Mouse (Mus musculus): ENCODE data around the gene Zdhhc14. TPM values are rescaled to one million over a fixed set of nuclear protein-coding genes. Genes with fewer than 3 reads are reported as not detected.

The Zdhhc14 gene
- polyA plus RNA-seq, 1 experiment from 2014 or later: 12.8 TPM

DNA sequence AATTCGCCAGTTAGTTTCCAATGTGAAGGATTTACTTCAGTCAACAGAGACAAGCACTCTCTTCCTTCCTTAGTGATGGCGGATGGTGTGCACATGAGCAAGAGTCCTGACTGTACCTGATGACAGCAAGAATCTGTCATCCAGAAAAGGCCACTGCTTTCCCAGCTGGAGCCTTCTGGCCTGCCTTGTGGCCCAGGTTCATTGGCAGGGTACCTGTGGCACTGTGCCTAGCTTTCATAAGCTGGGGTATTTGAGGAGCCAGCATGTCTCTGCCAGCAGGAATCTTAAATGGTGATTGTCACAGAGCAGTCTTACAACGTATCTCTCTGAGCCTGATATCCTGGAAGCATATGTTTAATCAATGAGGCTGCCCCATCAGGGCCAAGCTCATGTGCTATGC, 258.7 kb downstream of the Zdhhc14 start:
- Histone ChIP-seq H3K4me1 (ENCODE audit: control insufficient read depth, insufficient read depth, low read length) (peaks cover 7% of the 10 kb centered on the region), H3K4me3 (ENCODE audit: low read depth, low read length) (no peak overlapping the region), H3K9me3 (ENCODE audit: control insufficient read depth, low read length) (no peaks in the 10 kb centered on the region), H3K4me2 (ENCODE audit: low read depth, low read length) (no peak overlapping the region), H3K9ac (replicated peaks; ENCODE audit: low read depth, low read length) (no peak overlapping the region), H3K27ac (ENCODE audit: low read depth, low read length) (no peak overlapping the region), H3K27me3 (ENCODE audit: control insufficient read depth, insufficient read depth, low read length) (no peaks in the 10 kb centered on the region), H3K36me3 (ENCODE audit: control insufficient read depth, insufficient read depth, low read length) (no peaks in the 10 kb centered on the region)
- 81% methylated on average over 3 of the region's 3 CpGs for WGBS
- ATAC-seq (ENCODE audit: low read depth): no peak

DNA sequence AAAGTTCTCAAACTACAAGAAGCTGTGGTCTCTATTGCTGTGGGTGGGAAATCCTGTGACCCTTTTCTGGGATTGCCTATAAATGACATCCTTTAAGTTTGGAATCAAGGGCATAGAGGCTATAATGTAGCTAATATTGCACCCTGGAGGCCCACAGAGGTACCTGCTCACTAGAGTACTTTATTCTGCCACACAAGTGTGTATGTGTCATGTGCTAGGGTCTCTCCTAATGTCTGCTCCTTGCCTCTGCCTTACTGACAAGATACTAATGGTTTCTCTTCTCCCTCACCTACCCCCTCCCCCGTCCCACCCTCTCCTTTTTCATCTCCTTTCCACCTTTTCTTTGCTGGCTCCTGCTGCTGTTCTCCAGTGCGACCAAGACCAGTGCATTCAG, 260.0 kb downstream of the Zdhhc14 start:
- peaks cover 7% of the 10 kb centered on the region for H3K4me1 ChIP-seq (ENCODE audit: control insufficient read depth, insufficient read depth, low read length)
- 0 out of 2 replicates have a peak overlapping the region, but pooled peaks have one; percentile 52 for H3K27ac ChIP-seq (ENCODE audit: low read depth, low read length)
- H3K4me2 ChIP-seq (ENCODE audit: low read depth, low read length): peak overlapping the region; percentile 72
- H3K27me3 ChIP-seq (ENCODE audit: control insufficient read depth, insufficient read depth, low read length): no peaks in the 10 kb centered on the region
- ATAC-seq (ENCODE audit: low read depth): peak; percentile 10; the same call in 1 of the 2 replicates
- H3K9me3 ChIP-seq (ENCODE audit: control insufficient read depth, low read length): no peaks in the 10 kb centered on the region
- peak overlapping the region; percentile 51 for H3K9ac ChIP-seq (replicated peaks; ENCODE audit: low read depth, low read length)
- no peak overlapping the region; the same call in 1 of the 2 replicates for H3K4me3 ChIP-seq (ENCODE audit: low read depth, low read length)
- no peaks in the 10 kb centered on the region for H3K36me3 ChIP-seq (ENCODE audit: control insufficient read depth, insufficient read depth, low read length)
- 22% methylated on average over 2 of the region's 2 CpGs for WGBS

DNA sequence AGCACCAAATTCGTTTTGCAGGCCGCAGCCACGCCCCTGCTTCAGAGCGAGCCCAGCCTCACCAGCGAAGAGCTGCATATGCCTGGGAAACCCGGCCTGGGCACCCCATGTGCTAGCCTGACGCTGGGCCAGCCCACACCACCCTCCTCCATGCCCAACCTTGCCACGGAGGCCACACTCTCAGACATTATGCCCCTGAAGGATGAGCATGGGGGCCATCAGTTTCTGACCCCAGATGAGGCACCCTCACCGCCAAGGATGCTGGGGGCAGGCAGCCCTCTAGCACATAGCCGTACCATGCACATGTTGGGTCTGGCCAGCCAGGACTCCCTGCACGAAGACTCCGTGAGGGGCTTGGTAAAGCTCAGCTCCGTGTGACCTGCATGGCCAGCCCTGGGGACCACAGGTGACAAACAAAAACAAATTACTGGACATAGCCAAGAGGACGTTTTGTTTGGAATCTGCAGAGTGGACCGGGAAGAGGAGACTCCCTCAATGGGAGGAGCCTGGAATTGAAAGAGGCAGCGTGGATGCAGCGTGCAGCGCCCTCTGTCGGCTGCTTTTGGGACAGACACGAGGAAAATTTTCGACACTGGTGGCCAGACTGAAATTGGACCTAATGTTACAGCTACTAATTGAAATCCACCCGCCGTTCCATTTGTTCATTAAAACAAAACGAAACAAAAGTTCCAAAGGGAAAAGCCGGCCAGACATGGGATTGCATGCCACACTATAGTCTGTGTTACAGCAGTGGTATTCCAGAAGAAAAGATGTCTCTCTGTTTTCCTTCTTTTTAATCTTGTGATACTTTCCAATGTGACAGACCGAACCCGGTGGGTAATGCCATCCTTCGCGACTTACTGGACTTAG, 260.6 kb downstream of the Zdhhc14 start:
- peak; percentile 76 for ATAC-seq (ENCODE audit: low read depth)
- H3K27me3 ChIP-seq (ENCODE audit: control insufficient read depth, insufficient read depth, low read length): no peaks in the 10 kb centered on the region
- no peaks in the 10 kb centered on the region for H3K36me3 ChIP-seq (ENCODE audit: control insufficient read depth, insufficient read depth, low read length)
- 9% methylated on average over 29 of the region's 29 CpGs for WGBS
- H3K4me2 ChIP-seq (ENCODE audit: low read depth, low read length): peak overlapping the region; percentile 72
- peak overlapping the region; percentile 35 for H3K4me3 ChIP-seq (ENCODE audit: low read depth, low read length)
- peak overlapping the region; percentile 52; the same call in 1 of the 2 replicates for H3K27ac ChIP-seq (ENCODE audit: low read depth, low read length)
- H3K4me1 ChIP-seq (ENCODE audit: control insufficient read depth, insufficient read depth, low read length): peaks cover 7% of the 10 kb centered on the region
- H3K9ac ChIP-seq (replicated peaks; ENCODE audit: low read depth, low read length): peak overlapping the region; percentile 51
- H3K9me3 ChIP-seq (ENCODE audit: control insufficient read depth, low read length): no peaks in the 10 kb centered on the region

DNA sequence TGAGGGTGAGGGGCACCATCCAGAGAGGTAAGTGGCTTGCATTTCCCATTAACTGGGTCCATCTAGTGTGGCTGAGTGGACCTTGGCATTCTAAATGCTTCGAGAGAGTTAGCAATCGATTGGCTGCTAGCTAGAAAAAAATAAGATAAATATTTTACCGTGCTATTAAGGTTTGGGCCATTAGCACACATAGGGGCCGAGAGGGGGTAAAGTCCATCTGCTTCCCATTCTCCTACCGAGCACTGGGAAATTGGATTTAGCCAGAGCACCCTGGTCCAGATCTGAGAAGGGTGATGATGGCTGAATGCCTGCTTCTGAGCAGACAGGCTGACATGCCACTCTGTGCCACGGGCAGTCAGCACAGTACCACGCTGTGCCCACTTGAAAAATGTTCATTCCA, 263.1 kb downstream of the Zdhhc14 start:
- Histone ChIP-seq H3K4me1 (ENCODE audit: control insufficient read depth, insufficient read depth, low read length) (peaks cover 7% of the 10 kb centered on the region), H3K36me3 (ENCODE audit: control insufficient read depth, insufficient read depth, low read length) (no peaks in the 10 kb centered on the region), H3K9ac (replicated peaks; ENCODE audit: low read depth, low read length) (no peak overlapping the region), H3K27me3 (ENCODE audit: control insufficient read depth, insufficient read depth, low read length) (no peaks in the 10 kb centered on the region), H3K9me3 (ENCODE audit: control insufficient read depth, low read length) (no peaks in the 10 kb centered on the region), H3K4me3 (ENCODE audit: low read depth, low read length) (no peak overlapping the region), H3K4me2 (ENCODE audit: low read depth, low read length) (no peak overlapping the region), H3K27ac (ENCODE audit: low read depth, low read length) (no peak overlapping the region)
- ATAC-seq (ENCODE audit: low read depth): no peak
- WGBS: 86% methylated on average over 7 of the region's 7 CpGs

DNA sequence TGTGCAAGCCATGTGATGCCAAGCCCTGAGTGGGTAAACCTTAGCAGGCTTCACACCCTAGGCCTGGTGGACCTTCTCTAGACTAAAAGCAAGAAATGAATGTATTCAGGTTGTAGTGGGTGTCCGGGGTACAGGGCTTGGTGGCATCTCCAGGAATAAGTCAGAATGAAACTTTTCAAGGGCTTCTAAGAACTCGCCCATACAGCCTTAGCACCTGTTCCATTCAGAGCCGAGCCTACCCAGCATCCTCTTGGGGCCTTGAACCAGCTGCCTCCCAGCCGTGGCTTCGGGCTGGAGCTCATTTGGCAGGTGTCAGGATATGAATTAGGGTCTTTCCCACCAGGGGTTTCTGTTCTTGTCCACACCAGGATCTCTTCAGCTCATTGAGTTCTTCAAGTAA, 263.7 kb downstream of the Zdhhc14 start:
- no peak overlapping the region for H3K4me3 ChIP-seq (ENCODE audit: low read depth, low read length)
- H3K9ac ChIP-seq (replicated peaks; ENCODE audit: low read depth, low read length): no peak overlapping the region
- H3K36me3 ChIP-seq (ENCODE audit: control insufficient read depth, insufficient read depth, low read length): no peaks in the 10 kb centered on the region
- H3K4me1 ChIP-seq (ENCODE audit: control insufficient read depth, insufficient read depth, low read length): peaks cover 7% of the 10 kb centered on the region
- H3K4me2 ChIP-seq (ENCODE audit: low read depth, low read length): no peak overlapping the region
- H3K27ac ChIP-seq (ENCODE audit: low read depth, low read length): no peak overlapping the region
- WGBS: 43% methylated on average over 5 of the region's 5 CpGs
- no peaks in the 10 kb centered on the region for H3K9me3 ChIP-seq (ENCODE audit: control insufficient read depth, low read length)
- H3K27me3 ChIP-seq (ENCODE audit: control insufficient read depth, insufficient read depth, low read length): no peaks in the 10 kb centered on the region
- no peak for ATAC-seq (ENCODE audit: low read depth)

DNA sequence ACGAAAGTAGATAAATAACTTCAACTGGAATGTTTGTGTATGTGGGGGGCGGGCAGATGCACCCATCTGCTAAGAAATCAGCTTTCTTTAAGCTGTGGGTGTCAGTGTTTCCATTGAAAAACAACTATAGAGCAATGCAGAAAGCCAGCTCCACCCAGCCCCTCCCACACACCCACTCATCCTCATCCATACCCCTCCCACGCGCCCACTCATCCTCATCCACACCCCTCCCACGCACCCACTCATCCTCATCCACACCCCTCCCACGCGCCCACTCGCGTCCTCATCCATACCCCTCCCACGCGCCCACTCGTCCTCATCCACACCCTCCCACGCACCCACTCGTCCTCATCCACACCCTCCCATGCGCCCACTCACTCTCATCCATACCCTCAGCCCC, 264.5 kb downstream of the Zdhhc14 start:
- no peak for ATAC-seq (ENCODE audit: low read depth)
- H3K9ac ChIP-seq (replicated peaks; ENCODE audit: low read depth, low read length): no peak overlapping the region
- no peaks in the 10 kb centered on the region for H3K36me3 ChIP-seq (ENCODE audit: control insufficient read depth, insufficient read depth, low read length)
- H3K4me2 ChIP-seq (ENCODE audit: low read depth, low read length): no peak overlapping the region
- no peak overlapping the region for H3K4me3 ChIP-seq (ENCODE audit: low read depth, low read length)
- H3K27ac ChIP-seq (ENCODE audit: low read depth, low read length): no peak overlapping the region
- H3K9me3 ChIP-seq (ENCODE audit: control insufficient read depth, low read length): no peaks in the 10 kb centered on the region
- peaks cover 7% of the 10 kb centered on the region for H3K4me1 ChIP-seq (ENCODE audit: control insufficient read depth, insufficient read depth, low read length)
- no peaks in the 10 kb centered on the region for H3K27me3 ChIP-seq (ENCODE audit: control insufficient read depth, insufficient read depth, low read length)
- WGBS: 89% methylated on average over 15 of the region's 15 CpGs

DNA sequence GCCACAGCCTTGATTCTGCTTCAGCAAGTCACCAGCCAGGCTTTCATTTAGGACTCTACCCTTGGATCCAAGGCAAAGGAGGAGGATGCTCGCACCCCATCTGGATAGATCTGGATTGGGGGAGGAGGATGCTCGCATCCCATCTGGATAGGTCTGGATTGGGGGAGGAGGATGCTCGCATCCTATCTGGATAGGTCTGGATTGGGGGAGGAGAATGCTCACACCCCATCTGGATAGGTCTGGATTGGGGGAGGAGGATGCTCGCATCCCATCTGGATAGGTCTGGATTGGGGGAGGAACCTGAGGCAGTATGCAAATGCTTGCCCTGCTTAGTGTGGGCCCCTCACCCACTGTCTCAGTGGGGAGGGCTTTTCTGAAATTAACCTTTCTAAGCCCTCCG, 271.4 kb downstream of the Zdhhc14 start:
- H3K27me3 ChIP-seq (ENCODE audit: control insufficient read depth, insufficient read depth, low read length): no peaks in the 10 kb centered on the region
- no peaks in the 10 kb centered on the region for H3K4me1 ChIP-seq (ENCODE audit: control insufficient read depth, insufficient read depth, low read length)
- 86% methylated on average over 5 of the region's 5 CpGs for WGBS
- H3K4me3 ChIP-seq (ENCODE audit: low read depth, low read length): no peak overlapping the region
- ATAC-seq (ENCODE audit: low read depth): no peak
- no peak overlapping the region for H3K27ac ChIP-seq (ENCODE audit: low read depth, low read length)
- no peaks in the 10 kb centered on the region for H3K9me3 ChIP-seq (ENCODE audit: control insufficient read depth, low read length)
- H3K36me3 ChIP-seq (ENCODE audit: control insufficient read depth, insufficient read depth, low read length): no peaks in the 10 kb centered on the region
- H3K4me2 ChIP-seq (ENCODE audit: low read depth, low read length): no peak overlapping the region
- H3K9ac ChIP-seq (replicated peaks; ENCODE audit: low read depth, low read length): no peak overlapping the region

DNA sequence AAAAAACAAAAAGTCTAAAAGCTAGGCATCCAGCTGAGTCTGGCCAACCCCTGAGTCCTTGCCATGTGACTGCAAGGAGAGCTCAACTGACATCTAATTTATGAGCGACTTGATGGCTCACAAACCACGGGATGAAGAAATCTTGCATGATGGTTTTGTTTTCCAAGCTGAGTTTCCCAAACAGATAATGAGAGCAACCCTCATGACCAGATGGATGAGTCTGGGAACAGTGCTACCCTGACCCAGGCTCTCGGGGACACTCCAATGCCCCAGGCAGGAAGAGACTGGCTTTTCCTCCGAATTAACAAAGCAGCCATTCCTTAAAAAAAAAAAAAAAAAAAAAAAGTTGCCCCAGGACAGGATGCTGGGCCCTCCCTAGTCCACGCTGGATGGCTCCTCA, 271.9 kb downstream of the Zdhhc14 start:
- 41% methylated on average over 5 of the region's 5 CpGs for WGBS

DNA sequence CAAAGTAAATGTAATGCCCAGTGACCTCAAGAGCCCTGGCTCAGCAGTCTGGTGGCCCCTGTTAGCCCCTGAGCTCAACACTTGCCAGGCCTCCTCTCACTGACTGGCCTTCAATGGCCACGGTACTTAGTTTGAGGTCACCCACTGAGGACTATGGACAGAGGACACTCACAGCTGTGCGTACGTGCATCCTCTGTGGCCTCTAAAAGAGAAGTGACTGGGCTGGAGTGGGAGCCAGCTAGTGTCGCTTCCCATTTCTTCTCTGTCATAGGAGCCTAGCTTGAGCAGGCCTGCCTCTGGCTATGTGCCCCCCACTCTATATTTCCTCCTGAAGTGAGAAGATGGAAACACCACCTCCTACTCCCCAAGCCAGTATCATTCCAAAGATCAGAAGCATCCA, 273.4 kb downstream of the Zdhhc14 start:
- H3K4me1 ChIP-seq (ENCODE audit: control insufficient read depth, insufficient read depth, low read length): peaks cover 9% of the 10 kb centered on the region; the same call in 1 of the 2 replicates
- WGBS: 60% methylated on average over 4 of the region's 4 CpGs
- no peak overlapping the region for H3K9ac ChIP-seq (replicated peaks; ENCODE audit: low read depth, low read length)
- no peak for ATAC-seq (ENCODE audit: low read depth)
- no peaks in the 10 kb centered on the region for H3K9me3 ChIP-seq (ENCODE audit: control insufficient read depth, low read length)
- H3K27me3 ChIP-seq (ENCODE audit: control insufficient read depth, insufficient read depth, low read length): no peaks in the 10 kb centered on the region
- H3K36me3 ChIP-seq (ENCODE audit: control insufficient read depth, insufficient read depth, low read length): no peaks in the 10 kb centered on the region
- H3K27ac ChIP-seq (ENCODE audit: low read depth, low read length): no peak overlapping the region
- H3K4me2 ChIP-seq (ENCODE audit: low read depth, low read length): no peak overlapping the region
- H3K4me3 ChIP-seq (ENCODE audit: low read depth, low read length): no peak overlapping the region

More for the DNA sequence above, 271.9 kb downstream of the Zdhhc14 start:
- no peaks in the 10 kb centered on the region for H3K36me3 ChIP-seq (ENCODE audit: control insufficient read depth, insufficient read depth, low read length)
- no peaks in the 10 kb centered on the region for H3K4me1 ChIP-seq (ENCODE audit: control insufficient read depth, insufficient read depth, low read length)
- H3K9ac ChIP-seq (replicated peaks; ENCODE audit: low read depth, low read length): no peak overlapping the region
- no peak overlapping the region for H3K27ac ChIP-seq (ENCODE audit: low read depth, low read length)
- no peaks in the 10 kb centered on the region for H3K9me3 ChIP-seq (ENCODE audit: control insufficient read depth, low read length)
- no peak overlapping the region for H3K4me3 ChIP-seq (ENCODE audit: low read depth, low read length)
- ATAC-seq (ENCODE audit: low read depth): no peak
- H3K27me3 ChIP-seq (ENCODE audit: control insufficient read depth, insufficient read depth, low read length): no peaks in the 10 kb centered on the region
- no peak overlapping the region for H3K4me2 ChIP-seq (ENCODE audit: low read depth, low read length)
